Mouse (Mus musculus) activated CD4-positive, CD25-positive, alpha-beta regulatory T cell, adult 9 weeks (primary cell): ENCODE results near the gene Gm49368. TPM values are rescaled to one million over a fixed set of nuclear protein-coding genes. Genes with fewer than 3 reads are reported as not detected.

Experiments
- polyA plus RNA-seq: library from polyadenylated mRNA; unstranded; fragments of 100-300 nt; shearing (Covaris generic); gene quantifications from one replicate; pipeline ENCODE4 v1.2.1, GENCODE M21; 2017

Gene Gm49368
- polyA plus RNA-seq: not detected

DNA sequence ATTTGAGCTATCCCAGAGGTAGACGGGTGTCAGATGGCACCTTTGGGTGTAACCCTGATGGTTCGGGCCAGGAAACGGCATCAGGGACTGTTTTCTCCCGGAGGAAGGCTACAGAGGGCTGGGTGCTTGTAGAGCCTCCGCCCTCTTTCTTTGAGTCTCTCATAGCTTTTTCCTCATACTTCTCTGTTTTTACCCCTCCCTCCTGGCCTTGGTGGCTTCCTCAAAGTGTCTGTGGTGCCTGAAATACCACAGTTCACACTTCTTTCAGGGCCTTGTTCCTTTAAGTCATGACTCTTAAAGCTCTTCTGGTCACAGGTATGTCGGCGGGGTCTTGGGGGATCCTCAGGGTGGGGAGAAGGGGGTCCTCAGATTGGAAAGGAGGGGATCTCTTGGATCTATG lies at the start of gene Gm49368, which contains the start of gene Itgam:
TSS of gene Gm49368 (plus strand) at position 228 of the 400 bp plus-strand sequence.
TSS of gene Itgam (plus strand) at position 185 of the 400 bp plus-strand sequence.

DNA sequence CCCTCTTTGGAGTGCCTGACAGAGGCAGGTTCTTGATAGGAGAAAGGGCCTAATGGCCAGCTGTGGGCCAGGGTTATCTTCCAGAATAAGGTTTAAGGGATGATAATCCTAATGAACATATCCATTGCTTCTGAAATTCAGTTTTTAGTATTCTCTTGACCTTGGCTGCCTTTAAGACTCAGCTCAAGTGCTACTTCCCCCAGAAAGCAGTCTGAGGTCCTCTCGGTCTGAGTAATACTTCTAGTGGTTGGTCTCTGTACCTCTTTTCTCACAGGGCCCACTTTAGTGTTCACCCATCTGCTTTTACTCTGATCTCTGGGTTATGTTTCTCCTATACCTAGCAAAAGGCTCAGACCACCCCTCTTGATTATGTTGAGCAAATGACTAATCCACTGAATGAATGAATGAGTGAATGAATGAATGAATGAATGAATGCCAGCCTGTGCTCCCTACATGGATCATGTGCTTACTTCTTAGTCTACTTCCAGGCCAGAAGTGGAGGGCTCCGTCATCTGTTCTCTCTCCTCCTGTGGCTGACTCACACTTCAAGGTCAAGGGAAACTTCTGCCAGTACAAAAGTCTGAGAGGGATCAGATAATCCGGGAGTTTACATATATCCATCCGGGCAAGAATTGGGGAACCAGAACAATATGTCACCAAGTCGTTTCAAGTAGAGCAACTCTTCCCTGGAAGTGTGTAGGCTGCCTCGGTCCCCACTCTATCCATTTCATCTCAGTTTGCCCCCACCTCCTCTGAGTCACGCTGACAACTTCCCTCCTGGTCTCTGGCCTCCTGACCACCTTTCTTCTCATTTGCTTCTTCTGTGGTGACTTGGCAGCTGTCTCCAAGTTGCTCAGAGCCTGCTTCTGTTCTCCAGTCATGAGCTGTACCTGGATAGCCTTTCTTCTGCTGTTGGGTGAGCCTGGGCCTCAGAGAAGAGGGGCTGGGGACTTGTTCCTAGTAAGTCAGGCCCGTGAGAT lies 66.5 kb downstream of the Gm49368 start, which contains the start of gene Itgax:
TSS of gene Itgax (plus strand) at position 807 of the 980 bp plus-strand sequence.

DNA sequence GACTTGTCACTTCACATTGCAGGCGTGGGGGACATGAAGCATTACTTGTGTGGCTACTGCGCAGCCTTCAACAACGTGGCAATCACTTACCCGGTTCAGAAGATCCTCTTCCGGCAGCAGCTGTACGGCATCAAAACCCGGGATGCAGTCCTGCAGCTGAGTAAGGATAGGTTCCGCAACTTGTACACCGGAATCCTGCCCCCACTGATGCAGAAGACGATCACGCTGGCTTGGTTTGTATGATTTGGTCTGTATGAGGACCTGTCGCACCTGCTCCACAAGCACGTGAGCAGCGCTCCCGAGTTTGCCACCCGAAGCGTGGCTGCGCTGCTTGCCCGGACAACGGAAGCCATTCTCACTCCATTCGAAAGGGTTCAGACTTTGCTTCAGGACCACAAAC lies 91.6 kb downstream of the Gm49368 start, which contains the start of gene Itgad:
TSS of gene Itgad (plus strand) at position 301 of the 400 bp plus-strand sequence.

Other genes with a start within 250 kb of the Gm49368 start
- gene Stx4a, start 238.4 kb upstream of the Gm49368 start, polyA plus RNA-seq: 168 TPM
- not detected for gene Stx1b, start 238.1 kb upstream of the Gm49368 start, polyA plus RNA-seq
- 65.1 TPM for gene Zfp646, start 186.5 kb upstream of the Gm49368 start, polyA plus RNA-seq
- gene Zfp668, start 185.9 kb upstream of the Gm49368 start, polyA plus RNA-seq: 21.6 TPM
- gene Prss53, start 171.7 kb upstream of the Gm49368 start, polyA plus RNA-seq: 0.81 TPM
- gene Gm21974, start 167.2 kb upstream of the Gm49368 start, polyA plus RNA-seq: not detected
- gene Vkorc1, start 167.1 kb upstream of the Gm49368 start, polyA plus RNA-seq: 54.2 TPM
- 52.5 TPM for gene Bckdk, start 158.6 kb upstream of the Gm49368 start, polyA plus RNA-seq
- 51.7 TPM for gene Kat8, start 150.2 kb upstream of the Gm49368 start, polyA plus RNA-seq
- gene Prss8, start 132.6 kb upstream of the Gm49368 start, polyA plus RNA-seq: not detected
- gene Prss36, start 116.0 kb upstream of the Gm49368 start, polyA plus RNA-seq: 5.0 TPM
- gene Fus, start 95.2 kb upstream of the Gm49368 start, polyA plus RNA-seq: 135 TPM
- gene Pycard, start 68.8 kb upstream of the Gm49368 start, polyA plus RNA-seq: 339 TPM
- not detected for gene Trim72, start 58.7 kb upstream of the Gm49368 start, polyA plus RNA-seq
- 1.3 TPM for gene Itgam, start within 50 bp of the Gm49368 start, polyA plus RNA-seq
- gene Itgax, start 66.9 kb downstream of the Gm49368 start, polyA plus RNA-seq: 0.87 TPM
- gene Itgad, start 91.7 kb downstream of the Gm49368 start, polyA plus RNA-seq: 2.4 TPM
- gene Cox6a2, start 143.7 kb downstream of the Gm49368 start, polyA plus RNA-seq: not detected
- gene Armc5, start 174.7 kb downstream of the Gm49368 start, polyA plus RNA-seq: 10.2 TPM
- gene 9130023H24Rik, start 175.3 kb downstream of the Gm49368 start, polyA plus RNA-seq: 2.4 TPM
- 0.97 TPM for gene Tgfb1i1, start 184.1 kb downstream of the Gm49368 start, polyA plus RNA-seq
- 0.31 TPM for gene Slc5a2, start 203.0 kb downstream of the Gm49368 start, polyA plus RNA-seq
- gene BC017158, start 235.5 kb downstream of the Gm49368 start, polyA plus RNA-seq: 16.7 TPM